Mouse (Mus musculus): ENCODE results near the gene Bcl2a1d. TPM values are rescaled to one million over a fixed set of nuclear protein-coding genes. Genes with fewer than 3 reads are reported as not detected.
"Not testable (repeated sequence)": the region's sequence is repeated elsewhere in the genome, so short reads cannot be mapped to it uniquely, and the experiment has no call there.

Bcl2a1d gene
- total RNA-seq (2021), result 1 to 10 TPM in 1 of 2 experiments, under 1 TPM in 1; 0.87 to 1.2 TPM
- long read RNA-seq, experiment 1, result 0 reads
- long read RNA-seq, experiment 2, partial matches to known transcripts, result 0 of 1 reads
- long read RNA-seq, experiment 2, other reads (novel, unspliced or antisense), result 0 of 1 reads

DNA sequence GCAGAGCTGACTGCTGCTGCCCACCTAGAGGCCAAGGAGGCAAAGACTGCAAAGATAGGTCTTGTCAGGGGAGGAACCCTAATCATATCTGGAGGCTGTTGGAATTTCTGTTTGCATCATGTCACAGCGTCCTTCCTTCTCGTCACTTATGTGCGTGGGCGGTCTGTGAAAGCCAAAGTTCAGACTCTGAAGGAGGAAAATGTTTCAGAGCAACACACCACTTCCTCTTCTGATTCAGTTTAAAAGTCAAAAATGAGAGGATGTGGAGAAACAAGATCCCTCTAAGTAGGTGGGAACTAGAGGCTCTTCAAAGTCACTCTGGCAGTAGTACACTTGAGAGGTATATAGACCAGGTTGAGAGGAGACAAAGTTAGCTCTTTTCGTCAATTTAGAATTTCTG is at the start of gene Bcl2a1d:
Gene Bcl2a1d, minus strand, starts transcription at position 187 of the 400 bp plus-strand sequence.
- not testable (repeated sequence) for DNase-seq (ENCODE audit: low spot score in 2 of 2)

DNA sequence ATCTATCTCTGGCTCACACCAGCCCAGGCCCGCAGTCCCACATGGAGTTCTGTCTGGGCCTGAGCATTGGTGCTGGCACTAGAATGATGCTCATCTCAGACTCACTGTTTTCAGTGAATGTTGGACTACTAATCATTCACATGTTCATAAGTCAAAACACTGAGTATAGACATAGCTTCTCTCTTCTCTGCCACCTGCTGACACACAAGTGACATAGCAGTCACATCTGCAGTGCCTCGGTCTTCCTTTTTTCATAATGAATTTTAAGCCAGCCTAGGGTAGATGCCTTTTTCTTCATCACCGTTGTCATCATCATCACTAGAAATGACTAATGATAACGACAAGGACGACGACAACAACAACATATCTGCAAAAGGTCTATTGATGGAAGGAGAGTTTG is 38.5 kb upstream of the Bcl2a1d start:
- not testable (repeated sequence) for DNase-seq (ENCODE audit: low spot score in 2 of 2)

DNA sequence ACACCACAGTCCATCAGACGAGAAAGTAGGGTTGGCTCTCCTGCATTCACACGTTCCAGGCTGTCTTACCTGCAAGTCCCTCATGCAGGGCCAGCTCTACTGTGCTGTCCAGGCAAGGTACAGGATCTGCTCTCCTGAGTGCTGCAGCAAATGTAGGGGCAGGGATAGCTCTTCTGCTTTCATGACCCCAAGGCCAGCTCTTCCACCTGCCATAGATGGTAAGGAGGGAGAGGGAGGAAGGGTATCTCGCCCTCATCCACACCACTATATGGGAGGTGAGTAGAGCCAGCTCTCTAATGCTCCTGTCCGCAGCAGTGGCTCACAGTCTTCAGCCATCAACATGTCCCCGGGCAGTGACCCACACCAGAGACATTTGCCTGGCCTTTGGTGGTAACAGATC is 37.8 kb upstream of the Bcl2a1d start:
- not testable (repeated sequence) for DNase-seq (ENCODE audit: low spot score in 2 of 2)

DNA sequence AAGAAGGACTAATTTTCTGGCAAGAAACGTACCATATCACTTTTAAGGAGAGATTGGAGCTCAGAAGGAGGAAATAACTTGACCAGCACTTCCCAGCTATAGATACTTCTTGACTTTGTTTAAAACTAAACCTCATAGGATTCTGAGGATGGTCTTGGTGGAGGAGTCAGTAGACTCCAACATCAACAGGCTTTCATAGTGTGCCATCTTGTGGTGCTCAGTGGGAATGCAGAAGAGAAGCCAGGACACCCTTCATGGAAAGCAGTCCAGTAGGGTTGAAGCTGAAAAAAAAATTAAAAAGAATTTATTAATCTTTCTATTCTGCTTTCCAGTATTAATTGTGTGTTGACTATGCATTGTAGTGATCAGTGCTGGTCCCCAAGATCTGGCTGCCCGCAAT is 15.0 kb upstream of the Bcl2a1d start:
- not testable (repeated sequence) for DNase-seq (ENCODE audit: low spot score in 2 of 2)

DNA sequence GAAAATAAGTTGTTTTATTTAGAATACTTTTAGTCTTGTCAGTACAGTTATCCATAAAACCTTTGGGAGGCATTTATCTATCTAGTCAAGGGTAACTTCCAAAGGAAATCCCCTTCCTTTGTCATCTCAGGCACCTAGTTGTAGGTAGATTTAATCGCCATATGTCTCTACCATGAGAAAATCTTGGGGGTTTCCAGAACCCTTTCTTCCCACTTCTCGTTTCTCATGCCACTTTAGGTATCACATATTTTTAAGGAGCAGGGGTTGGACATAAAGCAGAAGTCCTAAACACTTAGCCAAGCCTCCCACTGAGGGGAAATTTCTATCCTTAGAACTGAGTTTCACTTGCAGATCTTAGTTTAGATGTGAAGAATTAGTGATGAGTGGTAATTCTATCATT is 14.3 kb upstream of the Bcl2a1d start:
- DNase-seq (ENCODE audit: low spot score in 2 of 2), result not testable (repeated sequence)

DNA sequence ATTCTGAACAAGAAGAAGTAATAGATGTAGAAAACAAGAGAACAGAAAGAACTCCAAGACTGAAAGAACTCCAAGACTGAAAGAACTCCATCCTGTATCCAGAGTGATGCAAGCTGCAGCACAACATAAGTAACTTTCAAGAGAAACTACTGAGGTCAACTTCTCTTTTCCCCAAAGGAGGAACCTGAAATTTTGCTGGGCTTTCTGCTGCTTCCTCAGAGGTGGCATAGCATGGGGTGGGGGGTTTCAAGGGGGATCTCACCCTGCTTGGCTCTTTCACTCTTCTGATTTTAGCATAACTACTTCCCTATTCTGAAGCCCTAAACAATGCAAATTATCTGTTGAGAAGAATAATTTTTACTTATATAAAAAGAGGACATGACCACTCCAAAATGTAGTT is 3.6 kb upstream of the Bcl2a1d start:
- not testable (repeated sequence) for DNase-seq (ENCODE audit: low spot score in 2 of 2)

DNA sequence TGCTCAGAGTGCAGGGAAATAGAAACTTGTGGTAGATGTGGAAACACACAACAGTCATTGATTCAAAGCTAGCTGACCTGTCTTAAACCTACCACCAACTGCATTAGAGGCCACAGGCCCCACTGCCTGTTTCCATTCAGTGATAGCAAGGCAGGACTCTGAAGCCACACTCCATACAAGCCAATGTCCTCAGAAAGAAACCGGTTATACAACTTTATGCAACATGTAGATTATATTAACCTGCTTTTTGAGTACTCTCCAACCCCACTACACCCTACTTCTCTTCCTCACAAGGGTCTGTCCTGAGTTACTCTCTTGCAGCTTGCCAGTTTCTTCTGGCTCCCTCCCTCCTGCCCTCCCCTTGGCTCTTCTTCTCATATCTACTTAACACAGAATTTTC is 1.5 kb upstream of the Bcl2a1d start:
- DNase-seq (ENCODE audit: low spot score in 2 of 2), result not testable (repeated sequence)

DNA sequence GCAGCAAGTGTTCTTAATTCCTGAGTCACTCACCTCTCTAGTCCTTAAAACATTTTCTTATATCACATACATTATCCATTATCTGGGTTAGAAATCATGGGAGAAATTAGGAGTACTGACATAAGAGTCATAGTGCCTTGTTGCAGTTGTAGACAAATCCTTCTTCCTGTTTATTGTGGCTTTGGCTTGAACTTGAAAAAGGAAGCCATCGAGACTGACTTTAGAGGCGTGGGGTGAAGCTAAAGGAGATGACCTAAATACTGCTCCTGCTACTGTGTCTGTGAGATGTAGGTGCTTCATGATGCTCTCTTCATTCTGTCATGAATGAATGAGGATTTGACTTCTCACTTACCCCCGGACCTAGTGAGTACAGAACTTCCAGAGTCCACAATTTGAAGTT is 620 bp upstream of the Bcl2a1d start:
- not testable (repeated sequence) for DNase-seq (ENCODE audit: low spot score in 2 of 2)

DNA sequence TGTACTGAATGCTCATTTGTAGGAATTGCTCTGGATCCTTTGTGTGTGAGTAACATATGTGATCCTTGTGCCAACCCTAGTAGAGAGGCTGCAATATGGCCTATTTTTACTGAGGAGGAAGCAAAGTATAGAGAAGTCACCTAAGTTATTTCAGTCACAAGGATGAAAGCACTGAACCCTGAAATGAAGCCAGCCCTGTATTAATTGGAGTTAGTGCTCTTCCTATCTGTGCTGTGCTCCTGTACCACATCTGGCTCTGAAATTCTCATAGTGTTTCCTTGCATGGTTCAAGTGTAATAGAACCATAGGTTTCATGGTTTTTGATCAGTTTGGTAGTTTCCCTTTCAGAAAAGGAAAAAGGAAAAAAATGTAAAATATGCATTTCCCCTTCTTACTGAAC is 3.4 kb downstream of the Bcl2a1d start:
- not testable (repeated sequence) for DNase-seq (ENCODE audit: low spot score in 2 of 2)

DNA sequence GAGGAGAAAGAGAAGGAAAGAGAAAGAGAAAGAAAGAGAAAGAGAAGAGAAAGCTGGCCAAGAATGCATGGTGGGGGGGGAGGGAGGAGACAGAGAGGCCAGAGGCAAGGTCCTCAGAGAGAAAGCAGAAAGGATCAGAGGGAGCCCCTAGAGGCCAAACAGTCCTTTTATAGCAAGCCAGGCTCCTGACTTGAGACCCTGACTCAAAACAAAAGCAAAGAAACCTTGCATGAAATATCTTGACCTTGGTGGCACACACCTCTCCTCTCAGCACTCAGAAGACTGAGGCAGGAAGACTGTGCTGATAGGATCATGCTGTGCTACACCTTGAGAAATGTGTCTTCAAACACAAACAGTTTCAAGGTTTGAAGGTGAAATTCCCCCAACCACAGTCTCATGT is 10.1 kb downstream of the Bcl2a1d start:
- not testable (repeated sequence) for DNase-seq (ENCODE audit: low spot score in 2 of 2)

DNA sequence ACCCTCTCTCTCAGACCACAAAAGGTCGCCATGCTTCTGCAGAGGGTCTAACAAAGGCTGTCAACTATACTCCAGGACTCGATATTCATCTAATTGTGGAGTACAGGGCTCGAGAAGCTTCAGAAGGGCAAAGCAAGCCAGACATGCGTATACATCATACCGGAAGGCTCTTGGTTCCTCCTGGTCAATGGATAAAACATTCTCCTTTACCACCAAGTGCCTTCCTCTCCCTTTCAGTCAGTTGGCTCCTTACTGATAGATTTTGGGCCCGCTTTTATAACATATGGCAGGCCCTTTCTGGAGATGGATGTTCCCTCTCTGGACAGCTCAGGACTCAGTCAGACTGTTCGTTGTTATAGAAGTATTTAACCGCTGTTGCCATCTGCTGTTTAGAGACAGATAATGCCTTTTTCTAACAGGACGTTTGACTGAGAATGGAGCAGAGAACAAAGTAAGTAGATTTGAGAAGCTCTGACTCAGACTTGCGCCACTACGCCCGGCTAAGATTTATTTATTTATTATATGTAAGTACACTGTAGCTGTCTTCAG is 11.7 kb downstream of the Bcl2a1d start, which contains the start of gene Mthfsl:
Gene Mthfsl, minus strand, starts transcription at position 308 of the 549 bp plus-strand sequence.
- DNase-seq (ENCODE audit: low spot score in 2 of 2), result not testable (repeated sequence)

DNA sequence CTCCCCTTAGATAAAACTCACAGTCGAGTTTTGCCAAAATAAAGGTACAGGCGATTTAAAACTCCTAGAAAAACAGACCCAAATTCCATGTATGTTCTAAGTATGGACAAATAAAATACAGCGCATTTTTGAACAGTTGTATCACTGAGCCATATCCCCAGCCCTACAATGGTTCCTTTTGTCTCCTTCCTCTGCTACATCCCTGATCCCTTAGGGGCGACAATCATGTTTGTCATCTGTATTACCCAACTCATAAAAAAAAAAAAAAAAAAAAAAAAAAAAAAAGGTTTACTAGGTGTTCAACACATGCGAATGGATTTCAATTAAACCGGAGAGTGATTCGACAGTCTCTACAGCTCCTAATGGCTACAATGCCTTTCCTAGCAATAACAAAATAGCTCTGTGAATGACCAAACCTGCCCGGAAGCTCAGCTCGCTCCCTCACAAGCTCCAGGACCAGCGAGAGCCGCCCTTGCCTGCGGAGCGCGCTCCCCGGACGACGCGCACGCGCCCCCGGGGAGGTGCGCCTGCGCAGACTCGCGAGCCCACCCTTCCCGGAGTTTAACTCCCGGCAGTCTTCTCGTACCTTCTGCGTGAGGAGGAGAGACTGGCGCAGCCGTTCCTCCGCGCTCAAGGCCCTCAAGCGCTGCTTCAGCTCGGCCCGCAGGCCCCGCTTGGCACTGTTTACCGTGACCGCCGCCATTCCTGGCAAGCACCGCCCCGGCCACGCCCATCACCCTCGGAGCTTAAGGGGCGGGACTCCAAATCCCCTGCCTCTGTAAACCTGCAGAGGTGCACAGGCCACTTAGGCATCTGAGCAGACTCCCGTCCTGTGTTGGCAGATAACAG is 12.4 kb downstream of the Bcl2a1d start:
- not testable (repeated sequence) for DNase-seq (ENCODE audit: low spot score in 2 of 2)

DNA sequence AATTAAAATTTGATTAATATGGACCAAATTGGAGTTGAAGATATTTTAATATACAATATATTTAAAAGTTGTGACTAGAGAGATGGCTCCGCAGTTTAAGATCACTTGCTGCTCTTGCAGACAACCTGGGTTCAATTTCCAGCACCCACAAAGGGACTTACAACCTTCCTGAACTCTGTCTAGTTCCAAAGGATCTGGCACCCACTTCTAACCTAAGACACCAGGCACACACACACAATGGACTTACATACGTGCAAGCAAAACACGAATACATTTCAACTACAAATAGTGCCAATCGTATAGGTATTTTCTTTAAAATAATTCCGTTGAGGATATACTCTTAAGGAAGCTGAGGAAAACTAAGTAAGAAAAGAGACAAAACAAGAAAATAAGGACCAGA is 13.1 kb downstream of the Bcl2a1d start:
- DNase-seq (ENCODE audit: low spot score in 2 of 2), result not testable (repeated sequence)

DNA sequence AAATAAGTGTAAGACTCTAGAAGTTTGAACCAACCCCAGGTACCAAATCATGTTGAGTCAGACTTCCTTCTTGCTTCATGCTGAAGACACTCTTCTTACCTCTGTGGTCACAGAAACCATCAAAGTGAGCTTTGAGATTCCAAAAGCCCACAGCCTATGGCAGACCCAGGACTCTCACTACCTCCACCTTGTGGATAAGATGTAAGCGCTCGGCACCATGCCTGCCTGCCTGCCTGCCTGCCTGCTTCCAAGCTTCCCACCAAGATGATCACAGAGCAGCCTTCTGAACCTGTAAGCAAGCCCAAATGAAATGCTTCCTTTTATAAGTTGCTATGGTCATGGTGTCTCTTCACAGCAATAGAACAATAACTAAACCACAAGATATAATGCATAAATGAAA is 13.6 kb downstream of the Bcl2a1d start:
- DNase-seq (ENCODE audit: low spot score in 2 of 2), result not testable (repeated sequence)

DNA sequence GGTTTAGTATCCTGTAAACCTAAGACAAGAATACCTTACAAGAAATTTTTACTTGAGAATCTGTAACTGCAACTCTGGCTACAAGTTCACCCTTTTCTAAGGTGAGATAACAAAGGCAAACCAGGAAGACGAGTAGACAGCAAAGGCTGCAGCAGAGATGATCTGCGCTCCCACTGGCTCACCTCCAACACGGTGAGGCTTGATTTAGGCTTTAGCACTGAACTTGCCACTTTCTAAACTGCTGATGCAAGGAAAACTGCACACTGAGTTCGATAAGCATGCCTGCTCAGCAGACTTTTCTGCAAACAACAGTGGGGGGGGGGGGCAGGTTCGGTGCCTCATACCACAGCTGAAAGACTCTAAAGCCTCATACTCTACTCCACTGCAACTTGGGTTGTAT is 17.2 kb downstream of the Bcl2a1d start:
- DNase-seq (ENCODE audit: low spot score in 2 of 2), result not testable (repeated sequence)

DNA sequence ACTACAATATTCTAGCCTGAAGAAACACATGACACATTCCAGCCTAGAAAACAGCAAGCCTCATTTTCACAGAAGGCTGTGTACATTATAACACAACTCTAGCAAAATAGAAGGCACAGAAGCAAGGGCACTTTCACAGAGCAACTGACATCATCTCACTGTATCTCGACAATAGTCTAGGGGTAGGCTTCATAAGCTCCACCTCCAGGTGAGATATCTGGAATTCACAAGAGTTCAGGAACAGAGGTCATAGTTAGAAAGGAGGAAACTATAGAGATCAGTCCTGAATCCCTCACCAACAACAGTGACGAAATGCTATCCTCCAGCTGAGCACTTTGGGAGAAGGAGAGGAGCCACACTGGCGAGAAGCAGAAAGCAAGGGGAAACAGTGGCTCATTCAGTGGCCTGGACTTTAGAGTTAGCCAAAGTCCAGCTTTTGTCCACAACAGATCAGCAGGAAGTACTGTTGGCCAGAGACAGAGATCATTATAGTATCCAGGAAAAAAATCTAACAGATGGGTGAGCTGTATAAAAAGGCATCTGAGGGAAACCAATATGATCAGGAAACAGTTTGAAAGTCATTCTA is 19.5 kb downstream of the Bcl2a1d start:
- DNase-seq (ENCODE audit: low spot score in 2 of 2), result not testable (repeated sequence)

DNA sequence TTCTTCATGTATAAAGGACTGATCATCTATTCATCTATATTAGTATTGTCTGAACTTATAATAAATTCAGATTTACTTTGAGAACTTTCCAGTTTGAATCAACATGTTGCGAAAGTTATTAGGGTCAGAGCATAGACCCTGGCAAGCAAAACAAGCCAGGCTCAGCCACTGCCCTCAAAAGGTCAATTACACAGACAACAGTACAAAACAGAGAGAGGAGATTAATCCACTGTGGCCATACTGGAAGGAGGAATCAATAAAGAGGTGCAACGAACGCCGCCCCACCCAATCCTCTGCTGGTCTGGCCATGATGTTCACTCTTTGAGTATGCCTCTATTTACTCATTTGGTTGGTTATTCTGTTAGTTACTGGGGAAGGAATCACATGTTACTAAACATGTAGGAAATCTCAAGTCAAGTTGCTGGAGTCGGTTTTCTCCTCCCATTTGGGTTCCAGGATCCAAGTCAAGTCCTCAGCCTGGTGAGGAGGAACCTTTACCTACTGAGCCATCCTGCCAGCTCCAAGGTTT is 20.7 kb downstream of the Bcl2a1d start:
- not testable (repeated sequence) for DNase-seq (ENCODE audit: low spot score in 2 of 2)

DNA sequence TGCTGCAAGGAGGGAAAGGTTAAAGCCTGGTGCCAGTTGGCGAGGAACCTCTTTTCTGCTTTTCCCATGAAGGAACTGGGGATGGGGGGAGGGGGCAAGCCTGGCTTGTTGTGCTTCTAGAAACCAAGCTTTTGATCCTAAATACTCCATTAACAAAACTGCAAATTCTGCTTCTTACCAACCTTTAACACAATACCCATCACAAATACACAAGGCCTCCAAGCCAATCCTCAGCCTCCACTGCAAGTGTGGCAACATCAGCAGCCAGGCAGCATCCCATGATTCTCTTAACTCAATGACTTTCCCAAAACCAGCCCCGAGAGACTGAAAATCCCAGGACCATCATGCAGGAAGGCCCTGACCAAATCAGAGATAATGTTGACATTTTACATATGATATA is 21.3 kb downstream of the Bcl2a1d start:
- DNase-seq (ENCODE audit: low spot score in 2 of 2), result not testable (repeated sequence)

DNA sequence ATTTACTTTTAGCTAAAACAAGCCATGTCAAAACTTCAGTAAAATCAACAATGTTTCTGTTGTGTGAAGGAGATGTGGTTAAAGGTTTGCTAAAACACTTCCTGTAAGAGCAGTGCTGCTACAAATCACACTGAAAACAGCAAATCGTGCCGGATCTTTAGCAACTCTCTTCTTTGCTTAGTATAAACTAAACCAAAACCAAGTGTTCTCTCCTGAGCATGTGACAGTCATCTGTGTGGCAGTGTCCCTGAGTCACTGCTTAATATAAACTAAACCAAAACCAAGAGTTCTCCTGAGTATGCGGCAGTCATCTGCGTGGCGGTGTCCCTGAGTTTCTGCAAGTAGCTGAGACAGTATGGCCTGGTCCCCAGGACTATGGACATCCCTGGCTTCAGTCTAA is 21.9 kb downstream of the Bcl2a1d start:
- DNase-seq (ENCODE audit: low spot score in 2 of 2), result not testable (repeated sequence)

DNA sequence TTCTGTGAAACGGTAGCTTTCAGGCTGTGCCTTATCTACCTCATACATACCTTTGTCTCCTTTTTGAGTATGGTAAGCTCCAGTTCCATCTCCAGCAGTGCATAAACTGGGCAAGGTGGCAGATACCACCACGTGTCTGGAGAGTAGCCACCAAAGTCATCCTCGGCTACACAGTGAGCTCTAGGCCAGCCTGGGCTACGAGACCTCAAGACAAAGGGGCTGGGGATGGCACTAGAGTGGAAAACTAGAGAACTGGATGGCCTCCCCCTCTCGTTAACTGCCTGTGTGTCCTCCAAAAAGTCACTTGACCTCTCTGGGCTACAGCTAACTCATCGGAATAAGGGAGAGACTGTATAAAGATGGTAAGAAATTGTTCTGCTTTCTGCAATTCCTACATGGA is 22.4 kb downstream of the Bcl2a1d start:
- DNase-seq (ENCODE audit: low spot score in 2 of 2), result no peak

DNA sequence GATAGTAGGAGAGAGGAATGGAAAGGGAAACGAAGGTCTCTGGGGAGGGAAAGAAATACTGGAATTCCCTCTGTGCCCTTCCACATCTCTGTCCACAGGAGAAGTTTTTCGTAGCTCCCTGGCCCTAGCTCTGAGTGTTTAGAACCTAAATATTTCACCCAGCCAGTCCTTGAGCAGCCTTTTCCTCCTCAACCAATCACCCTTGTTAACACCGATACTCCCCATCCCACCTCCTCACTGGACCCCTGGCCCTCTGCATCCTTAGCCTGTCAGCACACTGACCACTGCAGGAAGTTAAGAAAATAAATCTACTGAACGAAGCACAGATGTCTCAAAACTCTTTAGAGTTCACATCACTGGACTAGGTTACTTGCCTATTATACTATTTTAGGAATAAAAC is 25.0 kb downstream of the Bcl2a1d start:
- no peak for DNase-seq (ENCODE audit: low spot score in 2 of 2)

DNA sequence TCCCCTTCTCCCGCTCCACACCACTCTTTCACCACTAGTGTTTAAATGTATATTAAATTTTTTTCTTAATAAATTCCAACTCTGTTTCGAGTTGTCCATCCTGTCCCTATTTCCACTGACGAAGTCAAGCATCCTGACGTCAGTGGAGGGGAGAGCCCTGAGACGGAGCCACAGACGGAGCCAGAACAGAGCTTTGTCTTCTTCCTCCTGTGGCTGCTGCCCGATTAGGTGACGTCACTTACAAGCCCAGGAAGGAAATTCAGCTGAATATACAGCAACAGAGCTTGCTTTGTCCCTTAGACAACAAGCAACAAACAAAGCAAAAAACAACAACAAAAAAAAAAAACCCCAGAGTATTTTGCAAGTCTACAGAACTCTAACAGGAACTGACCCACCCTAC is 26.6 kb downstream of the Bcl2a1d start:
- not testable (repeated sequence) for DNase-seq (ENCODE audit: low spot score in 2 of 2)

Measured in adrenal gland, postnatal 4 days (tissue).